Comparison of ENCODE assay signal across 16 mouse cellular contexts in genomic region chr4:143051205-143051604, GRCm38 (mm10).
"Had no signal": no experiment of that assay in that cellular context is flagged by ENCODE, and none has a peak within 500 bp of the region (broad histone marks: within the 10 kb centered on the region; RNA-seq: fewer than 3 reads in every experiment).

No protein-coding gene starts in this region.

- DNase-seq: heart, postnatal 10 days; heart, postnatal 14 days; heart, postnatal 36 days; heart, postnatal 4 days; kidney, adult 11 months; kidney, adult 18-20 months; kidney, adult 2 months; kidney, adult 8-10 months; kidney, adult 9 months; kidney, postnatal 10 days; kidney, postnatal 14 days; kidney, postnatal 25 days; kidney, postnatal 36 days; kidney, postnatal 4 days; layer of hippocampus, adult 9-11 months; layer of hippocampus, postnatal 36 days had no signal
